Mouse (Mus musculus) liver, postnatal 0 days (tissue): ENCODE data around the gene Vmn2r50. TPM values are rescaled to one million over a fixed set of nuclear protein-coding genes. Genes with fewer than 3 reads are reported as not detected.
"Not testable (repeated sequence)": the region's sequence is repeated elsewhere in the genome, so short reads cannot be mapped to it uniquely, and the experiment has no call there.

Experiments
- ATAC-seq: fragments of 200-750 bp; cut with Nextera tagmentation; 2 replicates; pipeline ENCODE4 v1.8.0; 2017; ENCODE audit warnings: mild to moderate bottlenecking, moderate library complexity
- DNase-seq: peaks from one replicate; pipeline ENCODE4 v3.0.0-alpha.2; 2016
- H3K27ac ChIP-seq: fragments of 300-500 bp; sonication (generic); 2 replicates; pipeline ENCODE4 v1.5.1; 2014; ENCODE audit warnings: antibody characterized with exemption, moderate library complexity, mild to moderate bottlenecking, low read depth
- H3K27me3 ChIP-seq: fragments of 300-500 bp; sonication (generic); 2 replicates; pipeline ENCODE4 v1.6.1; 2014; ENCODE audit warnings: low read length, control low read depth, mixed read lengths; ENCODE audit not compliant: insufficient read depth
- H3K36me3 ChIP-seq: fragments of 300-500 bp; sonication (generic); replicated peaks from 2 replicates; pipeline ENCODE4 v1.6.1; 2014; ENCODE audit warnings: mild to moderate bottlenecking, control low read depth, low read length, moderate library complexity, mixed read lengths; ENCODE audit not compliant: insufficient read depth
- H3K4me1 ChIP-seq: fragments of 300-500 bp; sonication (generic); 2 replicates; pipeline ENCODE4 v1.6.1; 2014; ENCODE audit warnings: antibody characterized with exemption, mild to moderate bottlenecking, control low read depth; ENCODE audit not compliant: insufficient read depth
- H3K4me2 ChIP-seq: fragments of 300-500 bp; sonication (generic); 2 replicates; pipeline ENCODE4 v1.6.1; 2014; ENCODE audit warnings: low read depth, mild to moderate bottlenecking, low read length, moderate library complexity, mixed read lengths
- H3K4me3 ChIP-seq: fragments of 300-500 bp; sonication (generic); 2 replicates; pipeline ENCODE4 v1.5.1; 2014; ENCODE audit warnings: low read depth, low read length
- H3K9ac ChIP-seq: fragments of 300-500 bp; sonication (generic); replicated peaks from 2 replicates; pipeline ENCODE4 v1.6.1; 2014; ENCODE audit warnings: mild to moderate bottlenecking, moderate library complexity
- H3K9me3 ChIP-seq: fragments of 300-500 bp; sonication (generic); 2 replicates; pipeline ENCODE4 v1.6.1; 2016; ENCODE audit warnings: mild to moderate bottlenecking, control low read depth, low read length, mixed read lengths
- WGBS: fragments of 180-500 bp; shearing (Covaris S2); extraction: QIAGEN DNeasy Blood & Tissue Kit; methylation state at CpG from one replicate; pipeline ENCODE4 v1.1.7; 2014; ENCODE audit not compliant: insufficient replicate concordance; 5-methylcytosine and 5-hydroxymethylcytosine counted together
- polyA plus RNA-seq: library from polyadenylated mRNA; unstranded; fragments of >200 nt; fragmentation: Nextera tagmentation; extraction: Ambion mirVana; gene quantifications from 2 replicates; pipeline ENCODE4 v1.2.1, GENCODE M21; 2015

The Vmn2r50 gene
- not detected in 2 replicates for polyA plus RNA-seq

- not testable (repeated sequence) for H3K36me3 ChIP-seq, H3K27ac ChIP-seq, DNase-seq, H3K9me3 ChIP-seq, H3K4me3 ChIP-seq, ATAC-seq, H3K4me2 ChIP-seq, H3K9ac ChIP-seq, H3K27me3 ChIP-seq, H3K4me1 ChIP-seq
These were observed at the start of gene Vmn2r50 for GRCm38 (mm10) chr7:10053196-10053595. TSS of gene Vmn2r50 (minus strand) at chr7:10053296.

GRCm38 (mm10) chr7:9992157-9992556 is 60.9 kb downstream of the Vmn2r50 start, which contains the start of gene Vmn2r49:
TSS of gene Vmn2r49 (minus strand) at chr7:9992257.
- not testable (repeated sequence) for H3K36me3 ChIP-seq, H3K27ac ChIP-seq, ATAC-seq, DNase-seq, H3K4me2 ChIP-seq, H3K4me3 ChIP-seq, H3K27me3 ChIP-seq, H3K9me3 ChIP-seq, H3K9ac ChIP-seq, H3K4me1 ChIP-seq
- WGBS: no CpG with 5 or more reads among the region's 2 CpGs

Other genes with a start within 250 kb of the Vmn2r50 start
- not detected in 2 replicates for gene Vmn2r47, start 212.0 kb downstream of the Vmn2r50 start, polyA plus RNA-seq
- not detected in 2 replicates for gene Vmn2r48, start 99.7 kb downstream of the Vmn2r50 start, polyA plus RNA-seq
- not detected in 2 replicates for gene Vmn2r49, start 61.0 kb downstream of the Vmn2r50 start, polyA plus RNA-seq
- not detected in 2 replicates for gene Vmn2r51, start 52.4 kb upstream of the Vmn2r50 start, polyA plus RNA-seq
- not detected in 2 replicates for gene Vmn2r52, start 123.3 kb upstream of the Vmn2r50 start, polyA plus RNA-seq
- not detected in 2 replicates for gene Vmn1r66, start 224.7 kb upstream of the Vmn2r50 start, polyA plus RNA-seq